Mouse (Mus musculus) cerebellum, postnatal 25 days (tissue): ENCODE results near the gene Prom1.
A peak's percentile ranks its signal among the peaks of the same experiment; 100 is the strongest.

Source experiments
- DNase-seq, 2 experiments: peaks; one replicate each; pipeline ENCODE4 v3.0.0; 2021; ENCODE audit warnings: mixed read lengths in 2 of 2

Gene Prom1

GRCm38 (mm10) chr5:43971156-43971555 is 130.7 kb downstream of the Prom1 start:
- no peak for DNase-seq

- no peak for DNase-seq
Observed at GRCm38 (mm10) chr5:43970532-43970931, 131.3 kb downstream of the Prom1 start.

GRCm38 (mm10) chr5:43968634-43969033 is 133.2 kb downstream of the Prom1 start:
- no peak for DNase-seq

- no peak for DNase-seq
Observed at GRCm38 (mm10) chr5:43961056-43961455, 140.8 kb downstream of the Prom1 start.

- DNase-seq, result no peak
Observed at GRCm38 (mm10) chr5:43959884-43960440, 141.9 kb downstream of the Prom1 start.

GRCm38 (mm10) chr5:43953241-43953640 is 148.6 kb downstream of the Prom1 start:
- DNase-seq, result no peak

GRCm38 (mm10) chr5:43948748-43949275 is 153.0 kb downstream of the Prom1 start:
- peak; percentile 2 to 3 for DNase-seq

GRCm38 (mm10) chr5:43948111-43948743 is 153.6 kb downstream of the Prom1 start:
- peak; percentile 35 to 54 for DNase-seq

- DNase-seq, result no peak
Observed at GRCm38 (mm10) chr5:43947330-43947977, 154.4 kb downstream of the Prom1 start.
